9 mouse cellular contexts compared by ENCODE assay signal in the genomic region with DNA sequence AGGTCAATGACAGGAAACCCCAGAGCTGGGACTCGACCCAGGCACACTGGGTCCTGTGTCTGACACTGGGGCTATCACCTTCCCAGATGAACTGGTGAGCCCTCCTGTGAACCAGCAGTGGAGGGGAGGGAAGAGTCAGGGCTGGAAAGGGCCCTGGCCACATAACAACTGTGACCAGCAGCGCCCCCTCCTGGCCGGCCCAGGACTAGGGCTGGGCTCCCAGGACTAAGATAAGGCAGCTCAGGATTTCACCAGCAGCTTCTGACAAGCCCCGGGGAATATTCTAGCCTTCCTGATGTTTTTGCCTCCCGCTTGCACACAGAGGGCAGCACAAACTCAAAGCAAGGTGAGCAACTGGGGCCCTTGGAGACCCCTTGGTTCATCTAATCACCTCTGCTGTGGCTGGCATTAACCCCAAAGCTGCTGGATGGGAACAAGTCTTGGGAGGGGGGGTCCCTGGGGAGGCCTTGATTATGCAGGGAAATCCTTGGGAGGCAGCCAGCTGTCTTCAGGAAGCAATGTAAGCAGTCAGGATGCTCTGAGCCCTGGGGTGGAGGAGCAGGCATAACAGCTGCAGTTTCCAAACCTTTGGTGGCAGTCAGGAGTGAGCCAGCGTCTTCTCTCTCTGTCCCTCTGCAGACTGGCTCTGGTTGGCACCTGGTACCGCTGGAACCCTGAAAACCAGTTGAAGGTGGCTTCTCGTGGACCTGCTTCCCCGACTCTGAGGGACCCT. TPM values are rescaled to one million over a fixed set of nuclear protein-coding genes. Genes with fewer than 3 reads are reported as not detected.
DNase-seq lines count a peak whose midpoint lies in the region; ATAC-seq and TF ChIP-seq lines count a peak whose summit lies in the region.
"Had no signal": no experiment of that assay in that cellular context is flagged by ENCODE, and none has a peak within 500 bp of the region (broad histone marks: within the 10 kb centered on the region; RNA-seq: fewer than 3 reads in every experiment).

A gene (minus strand): TSS at position 683 of the 733 bp plus-strand sequence.

- H3K27ac ChIP-seq in CH12.LX (ENCODE audit: insufficient read depth, low read depth), result no peak within 1 kb of the TSS
- no peak within 1 kb of the TSS for H3K27ac ChIP-seq in heart, embryonic 16.5 days (ENCODE audit: low read length)
- H3K27ac ChIP-seq: liver, embryonic 15.5 days had no signal

- H3K4me1 ChIP-seq in CH12.LX (ENCODE audit: control insufficient read depth in 1 of 2, insufficient read depth in 2 of 2), result peaks cover 7 to 28% of the 10 kb centered on the region in 2 experiments
- H3K4me1 ChIP-seq in heart, embryonic 16.5 days (ENCODE audit: control insufficient read depth, insufficient read depth, low read length), result peaks cover 14% of the 10 kb centered on the region

- 32% methylated on average over 9 of the region's 9 CpGs for WGBS in heart, embryonic 16.5 days

- peaks cover 45% of the 10 kb centered on the region for H3K27me3 ChIP-seq in CH12.LX (replicated peaks)
- H3K27me3 ChIP-seq in heart, embryonic 16.5 days (ENCODE audit: control insufficient read depth, insufficient read depth, low read length), result no peaks in the 10 kb centered on the region
- H3K27me3 ChIP-seq: liver, embryonic 15.5 days had no signal

- dilution Hi-C loops in CH12.LX (cut with MboI; ENCODE audit: extremely low pct_ligation_motif_present, extremely low pct_unique_long_range_greater_than_20kb, low sequenced_read_pairs), result no loop called here

- peak; percentile 62 to 82 for TF ChIP-seq CTCF in CH12.LX (conservative IDR thresholded peaks at IDR 0.05 in 1 of 2, IDR thresholded peaks at IDR 0.05 in 1 of 2; ENCODE audit: low read depth in 2 of 2, low read length in 2 of 2)

- H3K4me2 ChIP-seq in CH12.LX (ENCODE audit: insufficient read depth, low read depth, poor library complexity, severe bottlenecking), result peak within 1 kb of the TSS; percentile 35
- no peak within 1 kb of the TSS for H3K4me2 ChIP-seq in heart, embryonic 16.5 days (ENCODE audit: low read depth, low read length)
- H3K4me2 ChIP-seq: liver, embryonic 15.5 days had no signal

- peak; percentile 49 for ATAC-seq in heart, embryonic 16.5 days (replicated peaks; ENCODE audit: extremely low read depth, insufficient read depth, low FRiP score)
- peak; percentile 77 for ATAC-seq in megakaryocyte, adult 5-6 weeks (ENCODE audit: poor library complexity, severe bottlenecking)
- ATAC-seq in activated CD4-positive, CD25-positive, alpha-beta regulatory T cell, adult 4 months, result no peak

- no peak for TF ChIP-seq POLR2A in CH12.LX (IDR thresholded peaks at IDR 0.05; ENCODE audit: low read depth, low read length)

- H3K4me3 ChIP-seq in CH12.LX (replicated peaks in 1 of 3; ENCODE audit: low read depth in 2 of 3, low read length in 2 of 3, poor library complexity in 1 of 3), result no peak within 1 kb of the TSS
- no peak within 1 kb of the TSS for H3K4me3 ChIP-seq in heart, embryonic 16.5 days (ENCODE audit: low read length)
- H3K4me3 ChIP-seq: liver, embryonic 15.5 days had no signal

- TF ChIP-seq EP300 in CH12.LX (IDR thresholded peaks at IDR 0.05; ENCODE audit: low read length), result no peak

- no peaks in the 10 kb centered on the region for H3K36me3 ChIP-seq in CH12.LX (replicated peaks in 1 of 2; ENCODE audit: control insufficient read depth in 1 of 2, insufficient read depth in 1 of 2, low read length in 1 of 2)
- H3K36me3 ChIP-seq in heart, embryonic 16.5 days (ENCODE audit: control insufficient read depth, insufficient read depth), result no peaks in the 10 kb centered on the region
- H3K36me3 ChIP-seq: liver, embryonic 15.5 days had no signal

- peak; percentile 59 for TF ChIP-seq RAD21 in CH12.LX (IDR thresholded peaks at IDR 0.05; ENCODE audit: low read depth, low read length)

- no peak within 1 kb of the TSS for H3K9ac ChIP-seq in CH12.LX (ENCODE audit: insufficient read depth, low read depth)
- no peak within 1 kb of the TSS for H3K9ac ChIP-seq in heart, embryonic 16.5 days (ENCODE audit: low read length)
- H3K9ac ChIP-seq: liver, embryonic 15.5 days had no signal

- DNase-seq in CH12.LX (ENCODE audit: extremely low read depth) (peak; percentile 64), adipocyte (ENCODE audit: low spot score) (peak; percentile 67)
- peak; percentile 79 for DNase-seq in embryo, embryonic 11 days
- DNase-seq in layer of hippocampus, adult 9-10 months (ENCODE audit: low spot score), result peak; percentile 24
- peak; percentile 56 for DNase-seq in spleen, adult 12 weeks (ENCODE audit: low spot score)

- H3K9me3 ChIP-seq in CH12.LX (replicated peaks; ENCODE audit: low read length), result no peaks in the 10 kb centered on the region
- H3K9me3 ChIP-seq in heart, embryonic 16.5 days (replicated peaks; ENCODE audit: control insufficient read depth, low read length), result no peaks in the 10 kb centered on the region
- H3K9me3 ChIP-seq: liver, embryonic 15.5 days had no signal

- in situ Hi-C loops in CH12.LX (cut with MboI; ENCODE audit: low pct_ligation_motif_present, low pct_unique_long_range_greater_than_20kb, low sequenced_read_pairs), result no loop called here

- no peaks in the 10 kb centered on the region for H3K79me2 ChIP-seq in CH12.LX (replicated peaks; ENCODE audit: control insufficient read depth, extremely low read depth, insufficient read depth, poor library complexity, severe bottlenecking)

TF ChIP-seq in CH12.LX, 34 proteins besides CTCF, POLR2A, EP300 and RAD21:
- TF ChIP-seq IRF4 (IDR thresholded peaks at IDR 0.05; ENCODE audit: low read depth, low read length) (peak; percentile 29; the same call in 1 of the 2 replicates), ZMIZ1 (IDR thresholded peaks at IDR 0.05; ENCODE audit: low read depth, low read length) (no peak), MAX (IDR thresholded peaks at IDR 0.05; ENCODE audit: low read length) (no peak), NRF1 (IDR thresholded peaks at IDR 0.05; ENCODE audit: low read depth, low read length) (0 out of 2 replicates have a peak, but pooled peaks have one; percentile 10), SMC3 (IDR thresholded peaks at IDR 0.05; ENCODE audit: low read depth, low read length) (peak; percentile 72)

RNA-seq across cellular contexts. Expression of the gene that starts here (rescaled TPM):
- total RNA-seq in CH12.LX (2012; rRNA removed) (0.17 TPM in 1 of 2 replicates, not detected in the other), CH12.LX (2014; rRNA removed) (not detected in 2 replicates)
- not detected in 2 replicates for polyA plus RNA-seq in CH12.LX (2012; ENCODE audit: insufficient read length, low read depth)
- polyA plus RNA-seq in heart, embryonic 16.5 days (2015; fragmentation: Nextera tagmentation; extraction: Ambion mirVana), result 0.84 and 0.99 TPM in 2 replicates
- 0.20 TPM in 1 of 2 replicates, not detected in the other for total RNA-seq in megakaryocyte, adult 5-6 weeks (2015)
- not detected in 2 replicates for total RNA-seq in megakaryocyte, adult 5-6 weeks (2017)
- polyA plus RNA-seq in activated CD4-positive, CD25-positive, alpha-beta regulatory T cell, adult 4 months (2017; shearing (Covaris generic)), result under 1 TPM; 0.43 to 0.70 TPM

Comparison
In these comparisons a context has a peak if more than half of its experiments do, and no peak if none do; other contexts are left out.
1. Peak in DNase-seq and H3K4me2 ChIP-seq in CH12.LX; RNA of the gene not detected or under 1 TPM.
2. Peak in ATAC-seq in heart, embryonic 16.5 days; RNA of the gene not detected or under 1 TPM.
3. Peak in ATAC-seq in megakaryocyte, adult 5-6 weeks; RNA of the gene not detected or under 1 TPM.
4. DNase-seq: peak in every context shown above with its lines; median percentile 79 in embryo, embryonic 11 days; 67 in adipocyte; 64 in CH12.LX; 56 in spleen, adult 12 weeks; 24 in layer of hippocampus, adult 9-10 months.